8 mouse cellular contexts compared by ENCODE assay signal in genomic region chr5:143731483-143732112, GRCm38 (mm10). TPM values are rescaled to one million over a fixed set of nuclear protein-coding genes. Genes with fewer than 3 reads are reported as not detected.
DNase-seq lines count a peak whose midpoint lies in the region; ATAC-seq and TF ChIP-seq lines count a peak whose summit lies in the region.

No protein-coding gene starts in this region.

- peak overlapping the region; percentile 93 for H3K9ac ChIP-seq in kidney, embryonic 16.5 days (replicated peaks; ENCODE audit: low read length)
- H3K9ac ChIP-seq in stomach, postnatal 0 days (ENCODE audit: low read length) = peak overlapping the region; percentile 92

- DNase-seq in heart, adult 18-20 months = peak; percentile 28 to 31
- DNase-seq in heart, adult 8-10 months (ENCODE audit: low spot score) = no peak
- DNase-seq in gastrocnemius, postnatal 4 days (ENCODE audit: low spot score in 2 of 2) = peak; percentile 35 to 39
- peak; percentile 53 for DNase-seq in midbrain, embryonic 10.5 days (ENCODE audit: low spot score)
- peak; percentile 58 for DNase-seq in stomach, postnatal 0 days (ENCODE audit: low spot score)

- peak overlapping the region; percentile 86 for H3K4me2 ChIP-seq in kidney, embryonic 16.5 days (replicated peaks; ENCODE audit: low read depth, low read length)
- peak overlapping the region; percentile 82 for H3K4me2 ChIP-seq in stomach, postnatal 0 days (replicated peaks; ENCODE audit: low read depth)

- peak; percentile 60 for ATAC-seq in kidney, embryonic 16.5 days (ENCODE audit: low FRiP score, low TSS enrichment)
- ATAC-seq in stomach, postnatal 0 days (ENCODE audit: low FRiP score, low TSS enrichment) = peak; percentile 9
- no peak; the same call in 1 of the 2 replicates for ATAC-seq in erythroid progenitor cell, adult 5-6 weeks (replicated peaks; ENCODE audit: low FRiP score, poor library complexity, severe bottlenecking)

- 0 out of 2 replicates have a peak, but pooled peaks cover 2% of the 10 kb centered on the region for H3K27me3 ChIP-seq in kidney, embryonic 16.5 days (ENCODE audit: insufficient read depth, low read length)
- H3K27me3 ChIP-seq in midbrain, embryonic 10.5 days (ENCODE audit: low read depth, poor library complexity, severe bottlenecking) = no peaks in the 10 kb centered on the region
- H3K27me3 ChIP-seq in stomach, postnatal 0 days (ENCODE audit: control insufficient read depth, insufficient read depth, low read length) = no peaks in the 10 kb centered on the region

- H3K4me1 ChIP-seq in bone marrow, adult 2 months (ENCODE audit: control insufficient read depth, insufficient read depth, low read length) = peaks cover 4% of the 10 kb centered on the region; the same call in 1 of the 2 replicates
- peaks cover 9% of the 10 kb centered on the region for H3K4me1 ChIP-seq in kidney, embryonic 16.5 days (ENCODE audit: insufficient read depth, low read length)
- H3K4me1 ChIP-seq in midbrain, embryonic 10.5 days = peaks cover 29% of the 10 kb centered on the region
- no peaks in the 10 kb centered on the region for H3K4me1 ChIP-seq in stomach, postnatal 0 days (replicated peaks; ENCODE audit: control insufficient read depth, insufficient read depth)

- 3% methylated on average over 71 of the region's 82 CpGs for WGBS in bone marrow, adult 2 months
- under 1% methylated on average over 50 of the region's 82 CpGs for WGBS in kidney, embryonic 16.5 days
- under 1% methylated on average over 73 of the region's 82 CpGs for WGBS in midbrain, embryonic 10.5 days
- WGBS in stomach, postnatal 0 days = 1% methylated on average over 18 of the region's 82 CpGs

- H3K36me3 ChIP-seq in kidney, embryonic 16.5 days (ENCODE audit: insufficient read depth, low read length) = peaks cover 6% of the 10 kb centered on the region; the same call in 1 of the 2 replicates
- peaks cover 15% of the 10 kb centered on the region for H3K36me3 ChIP-seq in midbrain, embryonic 10.5 days
- no peaks in the 10 kb centered on the region for H3K36me3 ChIP-seq in stomach, postnatal 0 days (ENCODE audit: control insufficient read depth, insufficient read depth, low read length)

- peak overlapping the region; percentile 67 for H3K4me3 ChIP-seq in bone marrow, adult 2 months (replicated peaks; ENCODE audit: control insufficient read depth, low read depth, low read length)
- peak overlapping the region; percentile 85 for H3K4me3 ChIP-seq in kidney, embryonic 16.5 days (ENCODE audit: low read length)
- H3K4me3 ChIP-seq in midbrain, embryonic 10.5 days = peak overlapping the region; percentile 89
- H3K4me3 ChIP-seq in stomach, postnatal 0 days (ENCODE audit: low read depth, low read length) = peak overlapping the region; percentile 90

- no peak for TF ChIP-seq CTCF in bone marrow, adult 2 months (IDR thresholded peaks at IDR 0.05; ENCODE audit: control insufficient read depth, insufficient read depth, low read length)
- no peak for TF ChIP-seq CTCF in stomach, postnatal 0 days (IDR thresholded peaks at IDR 0.05; ENCODE audit: low read depth)

- H3K9me3 ChIP-seq in kidney, embryonic 16.5 days (ENCODE audit: low read length) = no peaks in the 10 kb centered on the region
- H3K9me3 ChIP-seq in midbrain, embryonic 10.5 days (replicated peaks) = no peaks in the 10 kb centered on the region
- no peaks in the 10 kb centered on the region for H3K9me3 ChIP-seq in stomach, postnatal 0 days (ENCODE audit: control insufficient read depth, low read length)

- no peak for TF ChIP-seq POLR2A in bone marrow, adult 2 months (IDR thresholded peaks at IDR 0.05; ENCODE audit: borderline replicate concordance, control insufficient read depth, low read depth, low read length)

- TF ChIP-seq EP300 in stomach, postnatal 0 days (optimal IDR thresholded peaks at IDR 0.05) = no peak

- peak overlapping the region; percentile 96 for H3K27ac ChIP-seq in bone marrow, adult 2 months (ENCODE audit: control insufficient read depth, insufficient read depth, low read depth, low read length, poor library complexity)
- H3K27ac ChIP-seq in kidney, embryonic 16.5 days (ENCODE audit: low read length) = peak overlapping the region; percentile 89
- peak overlapping the region; percentile 95 for H3K27ac ChIP-seq in midbrain, embryonic 10.5 days (replicated peaks)
- peak overlapping the region; percentile 95 for H3K27ac ChIP-seq in stomach, postnatal 0 days (replicated peaks)

RNA-seq across cellular contexts. Expression of gene Usp42, which starts 0.5 kb away (rescaled TPM):
- total RNA-seq in heart, adult 18-20 months (2021) = 1 to 10 TPM; 5.1 to 5.3 TPM
- 1 to 10 TPM; 5.6 to 7.9 (median 6.9) TPM for total RNA-seq in heart, adult 8-10 months (2022)
- polyA plus RNA-seq in bone marrow, adult 2 months (2011; ENCODE audit: insufficient read depth, insufficient read length, low replicate concordance, missing spikeins) = 6.1 and 6.2 TPM in 2 replicates
- total RNA-seq in gastrocnemius, postnatal 4 days (2021) = 10 to 100 TPM; 11.9 to 13.1 TPM
- polyA plus RNA-seq in kidney, embryonic 16.5 days (2015; fragmentation: Nextera tagmentation; extraction: Ambion mirVana) = 17.1 and 17.7 TPM in 2 replicates
- 26.9 and 32.1 TPM in 2 replicates for polyA plus RNA-seq in midbrain, embryonic 10.5 days (2016; fragmentation: Nextera tagmentation; extraction: Ambion mirVana)
- 5.1 and 5.7 TPM in 2 replicates for polyA plus RNA-seq in stomach, postnatal 0 days (2015; fragmentation: Nextera tagmentation; extraction: Ambion mirVana)
- 8.8 and 15.5 TPM in 2 replicates for total RNA-seq in erythroid progenitor cell, adult 5-6 weeks (2015; ENCODE audit: low replicate concordance)
- 2.8 and 15.9 TPM in 2 replicates for total RNA-seq in erythroid progenitor cell, adult 5-6 weeks (2017; ENCODE audit: low replicate concordance)
